Mouse (Mus musculus) ES-Bruce4 (cell line): ENCODE measurements around the gene Dync2h1. TPM values are rescaled to one million over a fixed set of nuclear protein-coding genes. Genes with fewer than 3 reads are reported as not detected.
"Not testable (repeated sequence)": the region's sequence is repeated elsewhere in the genome, so short reads cannot be mapped to it uniquely, and the experiment has no call there.

ENCODE experiments used
- H3K27ac ChIP-seq: 2 replicates; pipeline ENCODE4 v1.5.1; 2012; ENCODE audit warnings: low read length, inconsistent platforms; ENCODE audit not compliant: insufficient read depth
- H3K27me3 ChIP-seq: 2 replicates; pipeline ENCODE4 v1.6.1; 2012; ENCODE audit warnings: mild to moderate bottlenecking, low read length, inconsistent platforms; ENCODE audit not compliant: control insufficient read depth, poor library complexity, insufficient read depth, severe bottlenecking
- H3K36me3 ChIP-seq: 2 replicates; pipeline ENCODE4 v1.6.1; 2012; ENCODE audit warnings: inconsistent platforms, mild to moderate bottlenecking, low read length, moderate library complexity; ENCODE audit not compliant: control insufficient read depth, poor library complexity, insufficient read depth, severe bottlenecking
- H3K4me1 ChIP-seq: one replicate; pipeline ENCODE4 v1.8.1; 2011; ENCODE audit warnings: low read length; ENCODE audit not compliant: control insufficient read depth, insufficient read depth
- H3K4me3 ChIP-seq: 2 replicates; pipeline ENCODE4 v1.5.1; 2011; ENCODE audit warnings: low read depth, mild to moderate bottlenecking, low read length
- H3K9ac ChIP-seq: 2 replicates; pipeline ENCODE4 v1.6.1; 2012; ENCODE audit warnings: low read depth, mild to moderate bottlenecking, inconsistent platforms; ENCODE audit not compliant: poor library complexity, severe bottlenecking
- H3K9me3 ChIP-seq: replicated peaks from 2 replicates; pipeline ENCODE4 v1.6.1; 2012; ENCODE audit warnings: mild to moderate bottlenecking, low read length, inconsistent platforms; ENCODE audit not compliant: control insufficient read depth, poor library complexity, insufficient read depth, severe bottlenecking
- CTCF ChIP-seq: IDR thresholded peaks from one replicate; pipeline ENCODE4 v1.8.1; 2011; ENCODE audit warnings: low read depth, low read length
- EP300 ChIP-seq: IDR thresholded peaks from 2 replicates; pipeline ENCODE4 v1.6.1; 2011; ENCODE audit warnings: low read depth, low read length; ENCODE audit not compliant: insufficient read depth
- POLR2A ChIP-seq: IDR thresholded peaks from one replicate; pipeline ENCODE4 v1.8.1; 2011; ENCODE audit warnings: low read length; ENCODE audit not compliant: insufficient read depth
- polyA plus RNA-seq: library from polyadenylated mRNA; stranded (reverse); fragments of >200 nt; gene quantifications from 2 replicates; pipeline ENCODE4 v1.2.4, GENCODE M21; 2011; ENCODE audit warnings: low read depth; ENCODE audit not compliant: missing spikeins, insufficient read depth, insufficient read length

The Dync2h1 gene
- polyA plus RNA-seq, 1 experiment: 8.6 TPM

GRCm38 (mm10) chr9:6965006-6965405 lies 219.2 kb downstream of the Dync2h1 start:
- no peaks in the 10 kb centered on the region for H3K27me3 ChIP-seq
- TF ChIP-seq CTCF (no peak), EP300 (no peak), POLR2A (no peak)
- no peak overlapping the region for H3K9ac ChIP-seq
- H3K4me3 ChIP-seq: no peak overlapping the region
- H3K27ac ChIP-seq: no peak overlapping the region
- no peaks in the 10 kb centered on the region for H3K9me3 ChIP-seq
- no peaks in the 10 kb centered on the region for H3K4me1 ChIP-seq
- no peaks in the 10 kb centered on the region for H3K36me3 ChIP-seq

GRCm38 (mm10) chr9:6958311-6958710 lies 225.9 kb downstream of the Dync2h1 start:
- H3K9me3 ChIP-seq: no peaks in the 10 kb centered on the region
- H3K27ac ChIP-seq: no peak overlapping the region
- H3K27me3 ChIP-seq: no peaks in the 10 kb centered on the region
- H3K4me3 ChIP-seq: no peak overlapping the region
- no peak for TF ChIP-seq CTCF
- no peak for TF ChIP-seq EP300
- TF ChIP-seq POLR2A: no peak
- no peaks in the 10 kb centered on the region for H3K36me3 ChIP-seq
- H3K4me1 ChIP-seq: no peaks in the 10 kb centered on the region
- H3K9ac ChIP-seq: no peak overlapping the region

- Histone ChIP-seq H3K36me3 (no peaks in the 10 kb centered on the region; the same call in 1 of the 2 replicates), H3K27ac (peak overlapping the region; percentile 61), H3K4me3 (no peak overlapping the region), H3K9ac (no peak overlapping the region), H3K27me3 (no peaks in the 10 kb centered on the region), H3K4me1 (peaks cover 2% of the 10 kb centered on the region), H3K9me3 (no peaks in the 10 kb centered on the region)
- 0 out of 2 replicates have a peak, but pooled peaks have one; percentile 23 for TF ChIP-seq EP300
- TF ChIP-seq CTCF: no peak
Measured at GRCm38 (mm10) chr9:6927399-6928035, 256.7 kb downstream of the Dync2h1 start.

GRCm38 (mm10) chr9:6913471-6913870 lies 270.8 kb downstream of the Dync2h1 start:
- H3K4me3 ChIP-seq: no peak overlapping the region
- no peak overlapping the region for H3K27ac ChIP-seq
- no peaks in the 10 kb centered on the region; the same call in 1 of the 2 replicates for H3K9me3 ChIP-seq
- H3K36me3 ChIP-seq: no peaks in the 10 kb centered on the region
- TF ChIP-seq POLR2A: no peak
- no peak for TF ChIP-seq CTCF
- no peak for TF ChIP-seq EP300
- H3K27me3 ChIP-seq: no peaks in the 10 kb centered on the region
- H3K4me1 ChIP-seq: no peaks in the 10 kb centered on the region
- no peak overlapping the region for H3K9ac ChIP-seq

GRCm38 (mm10) chr9:6910537-6910936 lies 273.7 kb downstream of the Dync2h1 start:
- H3K4me1 ChIP-seq, H3K36me3 ChIP-seq, H3K4me3 ChIP-seq, H3K27ac ChIP-seq, H3K27me3 ChIP-seq, H3K9ac ChIP-seq, H3K9me3 ChIP-seq: not testable (repeated sequence)

- peaks cover 7% of the 10 kb centered on the region for H3K9me3 ChIP-seq
Measured at GRCm38 (mm10) chr9:6901620-6902019, 282.6 kb downstream of the Dync2h1 start.

More at GRCm38 (mm10) chr9:6901620-6902019, 282.6 kb downstream of the Dync2h1 start:
- Histone ChIP-seq H3K36me3 (no peaks in the 10 kb centered on the region), H3K4me3 (no peak overlapping the region), H3K27ac (no peak overlapping the region), H3K4me1 (no peaks in the 10 kb centered on the region), H3K9ac (no peak overlapping the region), H3K27me3 (no peaks in the 10 kb centered on the region)
- TF ChIP-seq POLR2A (no peak), CTCF (no peak), EP300 (no peak)
